23 mouse cellular contexts compared by ENCODE assay signal in genomic region chr3:80496556-80496955, GRCm38 (mm10).
DNase-seq lines count a peak whose midpoint lies in the region; ATAC-seq lines count a peak whose summit lies in the region.
"Had no signal": no experiment of that assay in that cellular context is flagged by ENCODE, and none has a peak within 500 bp of the region (broad histone marks: within the 10 kb centered on the region; RNA-seq: fewer than 3 reads in every experiment).

No protein-coding gene starts in this region.

- no peaks in the 10 kb centered on the region for H3K36me3 ChIP-seq in forebrain, embryonic 13.5 days (ENCODE audit: poor library complexity, severe bottlenecking)
- H3K36me3 ChIP-seq in forebrain, embryonic 12.5 days (replicated peaks), result no peaks in the 10 kb centered on the region
- no peaks in the 10 kb centered on the region for H3K36me3 ChIP-seq in forebrain, embryonic 15.5 days
- no peaks in the 10 kb centered on the region for H3K36me3 ChIP-seq in forebrain, embryonic 10.5 days (replicated peaks)
- no peaks in the 10 kb centered on the region for H3K36me3 ChIP-seq in forebrain, embryonic 16.5 days (ENCODE audit: control insufficient read depth, insufficient read depth)
- H3K36me3 ChIP-seq in heart, embryonic 10.5 days, result no peaks in the 10 kb centered on the region
- H3K36me3 ChIP-seq: embryonic facial prominence, embryonic 10.5 days; embryonic facial prominence, embryonic 12.5 days; G1E had no signal

- H3K4me1 ChIP-seq in forebrain, embryonic 13.5 days, result no peaks in the 10 kb centered on the region
- H3K4me1 ChIP-seq in forebrain, embryonic 12.5 days, result no peaks in the 10 kb centered on the region
- H3K4me1 ChIP-seq in forebrain, embryonic 15.5 days, result no peaks in the 10 kb centered on the region
- no peaks in the 10 kb centered on the region for H3K4me1 ChIP-seq in forebrain, embryonic 10.5 days
- H3K4me1 ChIP-seq in forebrain, embryonic 16.5 days (replicated peaks; ENCODE audit: control insufficient read depth, insufficient read depth, low read length), result no peaks in the 10 kb centered on the region
- H3K4me1 ChIP-seq in heart, embryonic 10.5 days, result no peaks in the 10 kb centered on the region
- H3K4me1 ChIP-seq: embryonic facial prominence, embryonic 10.5 days; embryonic facial prominence, embryonic 12.5 days had no signal

- H3K4me2 ChIP-seq in forebrain, embryonic 13.5 days, result no peak overlapping the region
- no peak overlapping the region for H3K4me2 ChIP-seq in forebrain, embryonic 12.5 days
- no peak overlapping the region for H3K4me2 ChIP-seq in forebrain, embryonic 15.5 days (replicated peaks)
- no peak overlapping the region for H3K4me2 ChIP-seq in forebrain, embryonic 16.5 days (ENCODE audit: low read length)
- H3K4me2 ChIP-seq: embryonic facial prominence, embryonic 12.5 days had no signal

- H3K9ac ChIP-seq in forebrain, embryonic 13.5 days, result no peak overlapping the region
- H3K9ac ChIP-seq in forebrain, embryonic 12.5 days, result no peak overlapping the region
- H3K9ac ChIP-seq in forebrain, embryonic 15.5 days (replicated peaks), result no peak overlapping the region
- H3K9ac ChIP-seq in forebrain, embryonic 16.5 days (replicated peaks; ENCODE audit: low read depth, low read length), result no peak overlapping the region
- H3K9ac ChIP-seq: embryonic facial prominence, embryonic 12.5 days had no signal

- 91% methylated on average over 2 of the region's 2 CpGs for WGBS in forebrain, embryonic 13.5 days
- 89% methylated on average over 2 of the region's 2 CpGs for whole genome bisulfite sequencing in forebrain, embryonic 12.5 days
- WGBS in forebrain, embryonic 15.5 days, result 80% methylated on average over 2 of the region's 2 CpGs
- 93% methylated on average over 2 of the region's 2 CpGs for WGBS in forebrain, embryonic 10.5 days
- 75% methylated on average over 2 of the region's 2 CpGs for WGBS in forebrain, embryonic 16.5 days
- 83% methylated on average over 2 of the region's 2 CpGs for WGBS in heart, embryonic 10.5 days

- peak; percentile 68; the same call in 1 of the 2 replicates for ATAC-seq in forebrain, embryonic 13.5 days
- no peak for ATAC-seq in forebrain, embryonic 12.5 days (ENCODE audit: low FRiP score)
- ATAC-seq in forebrain, embryonic 15.5 days (replicated peaks), result 0 out of 2 replicates have a peak, but pooled peaks have one; percentile 60
- peak; percentile 80 for ATAC-seq in forebrain, embryonic 16.5 days
- ATAC-seq in megakaryocyte-erythroid progenitor cell, adult 5-6 weeks (replicated peaks; ENCODE audit: low FRiP score, low TSS enrichment, poor library complexity, severe bottlenecking), result no peak
- ATAC-seq: activated CD4-positive, CD25-positive, alpha-beta regulatory T cell, adult 4 months; CD4-positive, CD25-positive, alpha-beta regulatory T cell, adult 4 months; Patski had no signal

- H3K27ac ChIP-seq in forebrain, embryonic 13.5 days, result no peak overlapping the region
- no peak overlapping the region for H3K27ac ChIP-seq in forebrain, embryonic 12.5 days
- peak overlapping the region; percentile 14; the same call in 1 of the 2 replicates for H3K27ac ChIP-seq in forebrain, embryonic 15.5 days (replicated peaks)
- H3K27ac ChIP-seq in forebrain, embryonic 10.5 days, result no peak overlapping the region
- peak overlapping the region; percentile 21; the same call in 1 of the 2 replicates for H3K27ac ChIP-seq in forebrain, embryonic 16.5 days (ENCODE audit: low read length)
- no peak overlapping the region for H3K27ac ChIP-seq in heart, embryonic 10.5 days
- H3K27ac ChIP-seq: embryonic facial prominence, embryonic 10.5 days; embryonic facial prominence, embryonic 12.5 days had no signal

- H3K4me3 ChIP-seq in forebrain, embryonic 13.5 days, result no peak overlapping the region
- no peak overlapping the region for H3K4me3 ChIP-seq in forebrain, embryonic 12.5 days (replicated peaks)
- H3K4me3 ChIP-seq in forebrain, embryonic 15.5 days, result no peak overlapping the region
- H3K4me3 ChIP-seq in forebrain, embryonic 10.5 days, result no peak overlapping the region
- H3K4me3 ChIP-seq in forebrain, embryonic 16.5 days (replicated peaks; ENCODE audit: low read length), result no peak overlapping the region
- no peak overlapping the region for H3K4me3 ChIP-seq in heart, embryonic 10.5 days
- H3K4me3 ChIP-seq: embryonic facial prominence, embryonic 10.5 days; embryonic facial prominence, embryonic 12.5 days had no signal

- no peak for DNase-seq in forebrain, embryonic 10.5 days (ENCODE audit: extremely low spot score, low spot score)
- no peak for DNase-seq in heart, embryonic 10.5 days (ENCODE audit: low spot score)
- DNase-seq: adrenal gland, adult 8-10 months; adrenal gland, postnatal 14 days; adrenal gland, postnatal 36 days; B cell, adult 2 months; cerebellum, adult 11-12 months; cerebellum, adult 2 months; cerebellum, adult 9-10 months; cerebellum, postnatal 10 days; cerebellum, postnatal 25 days had no signal

- H3K27me3 ChIP-seq in forebrain, embryonic 13.5 days, result no peaks in the 10 kb centered on the region
- H3K27me3 ChIP-seq in forebrain, embryonic 12.5 days, result no peaks in the 10 kb centered on the region
- no peaks in the 10 kb centered on the region for H3K27me3 ChIP-seq in forebrain, embryonic 15.5 days
- no peaks in the 10 kb centered on the region for H3K27me3 ChIP-seq in forebrain, embryonic 10.5 days (ENCODE audit: poor library complexity, severe bottlenecking)
- no peaks in the 10 kb centered on the region for H3K27me3 ChIP-seq in forebrain, embryonic 16.5 days (replicated peaks; ENCODE audit: control insufficient read depth, insufficient read depth, low read length)
- H3K27me3 ChIP-seq in heart, embryonic 10.5 days (ENCODE audit: insufficient read depth, poor library complexity, severe bottlenecking), result no peaks in the 10 kb centered on the region
- H3K27me3 ChIP-seq: CH12.LX; embryonic facial prominence, embryonic 12.5 days had no signal

- no peaks in the 10 kb centered on the region for H3K9me3 ChIP-seq in forebrain, embryonic 13.5 days (replicated peaks)
- no peaks in the 10 kb centered on the region for H3K9me3 ChIP-seq in forebrain, embryonic 12.5 days
- H3K9me3 ChIP-seq in forebrain, embryonic 15.5 days, result no peaks in the 10 kb centered on the region
- no peaks in the 10 kb centered on the region for H3K9me3 ChIP-seq in forebrain, embryonic 10.5 days
- no peaks in the 10 kb centered on the region for H3K9me3 ChIP-seq in forebrain, embryonic 16.5 days (ENCODE audit: control insufficient read depth, low read length)
- H3K9me3 ChIP-seq in heart, embryonic 10.5 days, result no peaks in the 10 kb centered on the region
- H3K9me3 ChIP-seq: embryonic facial prominence, embryonic 10.5 days; embryonic facial prominence, embryonic 12.5 days; G1E had no signal

Comparison
In these comparisons a context has a peak if more than half of its experiments do, and no peak if none do; other contexts are left out.
1. ATAC-seq: peak in forebrain, embryonic 13.5 days (single experiment), forebrain, embryonic 15.5 days (single experiment) and forebrain, embryonic 16.5 days (single experiment); none in forebrain, embryonic 12.5 days (single experiment) and megakaryocyte-erythroid progenitor cell, adult 5-6 weeks (single experiment).
2. H3K27ac ChIP-seq: peak in forebrain, embryonic 15.5 days (single experiment) and forebrain, embryonic 16.5 days (single experiment); none in forebrain, embryonic 13.5 days (single experiment), forebrain, embryonic 12.5 days (single experiment), forebrain, embryonic 10.5 days (single experiment) and heart, embryonic 10.5 days (single experiment).